Mouse (Mus musculus): Measurements from ENCODE around the gene Cfp.

The Cfp gene

DNA sequence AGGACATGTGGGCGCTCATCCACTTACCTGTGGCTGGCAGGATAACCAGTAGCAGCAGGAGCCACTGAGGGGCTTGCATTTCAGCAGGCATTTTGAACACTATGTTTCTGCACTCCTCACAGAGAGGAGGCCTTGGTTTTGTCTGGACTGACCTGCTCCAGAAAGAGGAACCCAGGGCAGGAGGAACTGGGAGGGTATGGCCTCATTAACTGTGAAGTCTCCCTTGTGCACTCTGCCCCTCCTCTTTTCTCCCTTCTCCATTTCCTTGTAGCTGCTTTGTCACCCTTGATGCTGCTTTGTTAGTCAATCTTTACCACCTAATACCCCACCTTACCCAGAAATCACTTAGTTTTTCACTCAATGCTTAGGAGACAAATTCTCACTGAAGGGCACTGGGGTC lies at the start of gene Cfp:
TSS of gene Cfp (minus strand) at position 192 of the 400 bp plus-strand sequence.
- no peak for DNase-seq

DNA sequence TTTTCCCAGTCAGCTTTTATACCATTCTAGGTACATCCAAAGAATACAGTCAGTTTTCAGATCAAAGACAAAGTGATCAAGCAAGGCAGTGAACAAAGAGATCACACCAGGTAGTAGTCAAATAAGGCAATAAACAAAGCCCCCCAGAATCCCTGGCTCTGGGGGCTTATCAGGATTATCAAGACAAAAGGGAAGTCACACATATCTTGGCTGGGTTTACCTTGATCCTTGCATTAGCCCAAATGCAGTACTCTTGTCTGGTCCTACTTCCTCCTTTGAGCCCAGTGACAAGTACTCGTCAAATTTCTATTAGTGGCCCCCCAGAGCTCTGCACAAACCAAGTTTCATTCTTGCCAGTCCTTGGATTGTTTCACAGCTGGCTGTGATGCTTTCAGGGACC lies 49.5 kb upstream of the Cfp start:
- no peak for DNase-seq

DNA sequence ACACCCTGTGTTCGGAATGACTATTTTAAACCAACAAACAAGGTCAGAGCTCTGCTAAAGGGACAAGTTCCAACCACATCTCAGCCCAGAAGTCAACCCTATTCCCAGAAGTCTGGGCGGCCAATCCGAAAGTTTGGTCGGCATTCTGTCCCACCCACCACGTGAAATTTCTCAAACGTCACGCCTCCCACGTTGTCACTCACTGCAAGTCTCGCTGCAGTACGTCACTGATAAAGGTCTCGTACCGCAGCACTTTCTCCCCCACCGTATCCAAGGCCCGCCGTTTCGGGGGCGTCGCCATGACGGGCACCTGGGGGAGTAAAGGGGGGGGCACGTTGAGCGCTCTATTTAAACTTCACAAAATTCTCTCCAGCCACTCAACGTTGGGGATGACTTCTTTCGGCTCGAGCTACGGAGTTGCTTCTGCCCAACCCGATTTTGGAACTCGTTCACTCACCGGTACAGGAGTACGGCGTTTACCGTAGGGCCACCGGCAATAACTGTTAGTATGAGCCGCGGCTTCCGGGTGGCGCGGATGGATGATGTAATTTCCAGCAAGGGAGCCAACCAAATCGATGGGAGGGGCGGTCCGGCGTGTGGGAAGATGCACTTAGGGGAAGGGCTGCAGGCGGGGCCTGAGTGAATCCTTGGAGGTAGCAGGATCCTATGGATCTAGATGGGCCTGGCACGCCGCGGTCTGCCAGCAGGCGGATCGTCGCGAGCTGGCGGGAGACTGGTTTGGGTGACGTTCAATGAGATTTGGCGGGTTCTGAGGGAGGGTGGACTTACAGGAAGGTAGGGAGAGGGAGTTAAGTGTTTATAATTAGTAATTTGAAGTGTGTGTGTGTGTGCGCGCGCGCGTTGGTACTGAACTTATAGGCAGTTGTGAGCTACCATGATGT lies 30.4 kb upstream of the Cfp start, which contains the start of gene Uxt:
TSS of gene Uxt (minus strand) at position 541 of the 902 bp plus-strand sequence.
- peak; percentile 87 for DNase-seq

DNA sequence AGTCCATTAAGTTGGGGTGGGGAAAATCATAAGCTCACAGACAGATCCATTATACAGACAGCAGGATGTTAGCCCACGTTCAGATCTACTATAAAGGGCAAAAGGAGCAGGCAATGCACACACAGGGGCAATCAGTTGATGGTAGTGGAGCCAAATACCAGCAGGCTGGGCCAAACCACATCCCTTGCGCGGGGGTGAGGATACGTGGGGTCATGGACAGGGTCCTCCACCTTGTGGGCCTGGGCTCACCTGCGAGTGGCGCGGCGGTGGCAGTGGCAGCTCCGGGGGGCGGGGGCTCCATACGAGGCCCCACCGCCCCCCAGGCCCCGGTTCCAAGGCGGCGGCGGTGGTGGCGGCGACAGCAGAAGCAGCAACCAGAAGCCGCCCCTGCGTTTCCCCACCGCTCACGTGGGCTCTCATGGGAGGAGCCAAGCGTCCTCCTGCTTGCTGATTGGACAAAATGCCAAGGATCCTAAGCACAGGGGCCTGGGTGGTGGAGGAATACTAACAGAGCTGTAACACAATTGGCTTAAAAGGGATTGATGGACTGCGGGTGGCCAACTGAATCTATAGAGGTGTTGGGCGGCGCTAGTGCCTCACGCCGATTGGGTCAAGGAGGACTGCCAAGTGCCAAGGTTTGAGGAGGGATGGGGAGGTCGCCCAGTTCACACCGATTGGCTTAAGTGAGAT lies 19.0 kb upstream of the Cfp start, which contains the start of gene Elk1:
TSS of gene Elk1 (minus strand) at position 418 of the 690 bp plus-strand sequence.
- peak; percentile 78 for DNase-seq

DNA sequence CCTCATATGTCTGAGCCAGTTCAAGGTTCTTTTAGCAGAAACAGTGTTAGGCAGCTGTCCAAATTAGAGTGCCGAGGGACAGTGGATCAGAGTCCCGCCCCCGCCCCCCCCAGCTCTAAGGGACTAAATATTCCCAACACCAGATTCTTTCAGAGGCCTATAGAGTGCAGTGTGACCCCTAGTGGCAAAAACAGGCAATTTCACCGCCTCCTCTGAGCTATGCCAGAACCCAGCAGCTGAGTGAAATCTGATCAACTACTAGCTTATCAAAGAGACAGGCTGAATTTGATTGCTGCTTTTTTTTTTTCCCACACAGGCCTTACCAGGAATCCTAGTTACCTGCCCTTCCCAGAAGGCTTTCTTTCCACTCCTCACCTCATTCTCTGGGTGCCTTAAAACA lies 14.7 kb upstream of the Cfp start:
- peak; percentile 59 for DNase-seq

DNA sequence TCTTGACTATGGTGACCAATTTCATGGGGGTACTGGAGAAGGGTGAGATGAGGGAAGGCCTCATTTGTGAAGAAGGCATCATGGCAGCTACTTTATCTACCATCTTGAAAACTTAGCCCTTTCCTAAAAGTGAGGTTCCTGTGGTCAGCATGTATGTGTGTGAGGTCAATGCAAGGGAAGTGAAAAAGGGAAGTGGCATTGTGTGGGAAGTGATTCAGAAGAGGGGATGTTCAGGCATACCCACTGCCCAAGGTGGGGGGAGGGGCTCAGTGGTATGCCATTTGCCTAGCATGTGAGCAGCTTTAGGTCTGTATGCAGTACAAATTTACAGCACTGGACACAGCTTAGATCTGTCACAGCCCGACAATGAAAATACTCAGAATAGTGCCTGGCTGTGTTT lies 608 bp upstream of the Cfp start:
- peak; percentile 22 for DNase-seq

DNA sequence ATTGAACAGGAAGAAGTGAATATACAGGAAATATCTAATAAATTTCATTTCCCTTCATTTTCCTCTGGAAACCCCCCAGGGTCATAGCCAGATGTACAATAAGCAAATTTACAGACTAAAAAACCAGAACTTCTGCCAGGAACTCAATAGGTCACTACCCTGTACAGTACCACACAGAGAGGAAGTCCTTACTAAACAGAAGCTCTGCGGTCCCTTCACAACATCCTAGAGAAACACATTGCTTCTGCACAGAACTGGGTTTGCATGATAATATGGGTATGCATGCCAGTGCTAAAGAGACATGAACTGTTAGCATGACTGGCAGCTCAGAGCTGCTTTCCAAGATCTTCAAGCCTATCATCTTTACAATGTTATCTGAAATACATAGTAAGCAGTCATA lies 1.5 kb downstream of the Cfp start:
- DNase-seq = no peak

DNA sequence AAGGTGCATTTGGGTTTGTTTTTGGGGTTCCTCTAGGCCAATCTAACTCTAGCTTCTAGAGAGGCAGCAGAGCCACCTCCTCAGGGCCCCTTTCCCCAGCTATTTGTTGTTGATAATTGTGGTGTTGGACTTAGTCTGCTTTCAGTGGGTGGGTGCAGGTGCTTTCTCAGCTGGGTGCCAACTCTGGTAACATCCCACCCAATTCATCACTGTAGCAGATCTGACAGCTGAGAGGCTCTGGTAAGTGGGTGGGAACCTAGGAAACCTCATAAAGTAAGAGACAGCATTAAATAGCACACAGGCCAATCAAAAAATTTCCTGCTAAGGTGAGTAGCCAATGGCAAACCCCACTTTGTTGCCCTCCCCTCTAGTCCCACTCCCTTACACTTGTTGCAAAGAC lies 6.4 kb downstream of the Cfp start:
- no peak for DNase-seq

DNA sequence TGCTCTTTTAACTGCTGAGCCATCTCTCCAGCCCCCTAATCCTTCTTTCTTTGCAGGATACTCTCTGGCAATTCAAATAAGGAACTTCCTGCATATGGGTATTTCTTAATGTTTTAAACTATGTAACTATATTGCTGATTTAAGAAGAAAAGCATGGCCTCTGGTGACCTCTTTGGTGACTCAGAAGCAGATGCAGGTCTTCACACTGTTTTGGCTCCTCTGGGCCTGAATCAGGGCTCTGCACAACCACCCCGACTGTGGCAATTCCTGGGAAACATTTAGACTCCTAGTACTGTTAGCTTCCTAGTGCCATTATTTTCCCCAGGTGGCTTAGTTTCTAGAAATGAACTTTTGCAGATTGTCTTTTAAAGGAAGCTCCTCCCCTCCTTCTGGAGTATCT lies 7.8 kb downstream of the Cfp start:
- DNase-seq = no peak

DNA sequence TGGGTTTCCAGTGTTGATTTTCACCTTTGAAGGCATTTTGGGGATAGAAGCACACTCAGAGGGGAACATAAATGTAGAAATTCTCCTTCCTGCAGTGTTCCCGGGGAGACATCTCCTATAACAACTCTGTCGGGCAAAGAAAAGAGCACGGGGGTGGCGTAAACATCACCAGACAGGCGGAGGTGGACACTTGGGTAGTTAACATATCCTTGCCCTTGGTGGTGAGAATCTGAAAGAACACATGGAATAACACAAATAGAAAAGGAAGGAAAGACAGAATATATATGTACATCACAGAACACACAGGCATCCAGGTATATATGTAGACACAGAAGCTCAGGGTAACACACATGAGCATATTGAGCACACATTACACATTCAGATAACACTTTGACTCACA lies 10.0 kb downstream of the Cfp start:
- DNase-seq = no peak

DNA sequence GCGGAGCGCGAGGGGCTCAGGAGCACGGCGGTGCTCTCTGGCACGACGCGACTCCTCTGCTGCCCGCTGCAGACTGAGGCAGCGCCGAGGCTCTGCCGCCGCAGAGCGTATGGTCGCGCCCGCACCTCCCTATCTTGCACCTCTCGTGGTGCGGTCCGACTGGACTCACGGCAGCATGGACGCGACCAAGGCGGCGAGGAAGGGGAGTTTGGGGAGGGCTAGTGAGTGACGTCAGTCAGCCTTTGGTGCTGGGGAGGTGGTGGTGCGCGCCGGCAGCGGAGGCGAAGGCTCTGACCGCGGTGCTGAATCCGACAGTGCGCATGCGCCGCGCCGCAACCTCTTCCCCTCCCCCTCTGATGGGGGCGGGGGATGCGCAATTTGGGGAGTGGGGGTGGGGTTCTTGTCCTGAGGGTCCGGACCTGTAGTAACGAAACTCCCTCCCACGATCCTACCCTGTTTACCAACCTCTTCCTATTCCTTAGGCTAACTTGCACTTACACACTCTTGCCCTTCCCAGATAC lies 10.5 kb downstream of the Cfp start, which contains the start of gene Syn1:
TSS of gene Syn1 (minus strand) at position 161 of the 521 bp plus-strand sequence.
- peak; percentile 77 for DNase-seq

DNA sequence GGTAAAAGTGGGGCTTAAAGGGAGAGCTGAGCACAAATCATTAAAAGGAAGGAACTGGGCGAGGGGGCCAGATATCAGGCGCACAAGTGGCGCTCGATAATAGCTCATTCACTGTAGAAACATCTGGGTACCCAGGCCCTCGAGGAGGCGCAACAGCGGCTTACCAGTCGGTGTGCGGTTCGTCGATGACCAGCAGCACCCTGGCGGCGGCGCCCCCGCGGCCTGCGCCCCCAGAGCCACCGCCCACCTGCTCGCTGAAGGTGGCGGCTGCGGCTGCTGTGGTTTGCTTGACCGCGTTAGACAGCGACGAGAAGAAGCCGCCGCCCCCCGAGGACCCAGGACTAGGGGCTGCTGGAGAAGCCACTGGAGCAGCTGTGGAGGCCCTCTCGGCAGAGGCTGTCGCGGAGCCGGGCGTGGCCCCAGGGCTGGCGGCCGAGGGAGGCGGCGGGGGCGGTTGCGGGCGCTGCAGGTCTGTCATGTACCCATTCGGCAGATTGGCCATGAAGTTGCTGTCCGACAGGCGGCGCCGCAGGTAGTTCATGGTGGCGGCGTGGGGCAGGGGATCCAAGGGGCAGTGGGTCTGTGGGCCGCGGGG lies 11.0 kb downstream of the Cfp start:
- no peak for DNase-seq

DNA sequence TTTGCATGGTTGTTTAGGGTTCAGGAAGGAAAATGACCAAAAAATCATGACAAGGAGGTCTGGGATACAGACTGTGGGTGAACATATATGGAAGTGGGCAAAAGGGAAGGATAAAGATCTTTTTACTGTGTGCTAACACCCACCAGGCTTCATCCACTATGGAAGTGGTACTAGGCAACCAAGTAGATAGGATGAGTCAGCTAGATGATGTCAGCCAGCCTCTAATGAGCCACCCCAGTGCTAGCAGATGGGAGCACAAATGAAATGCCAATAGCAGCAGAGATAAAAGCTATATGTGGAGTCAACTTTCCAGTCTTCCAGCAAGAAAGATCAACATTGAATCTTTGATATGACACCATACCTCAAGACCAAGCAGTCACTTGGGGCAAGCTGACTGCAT lies 16.3 kb downstream of the Cfp start:
- DNase-seq = no peak

DNA sequence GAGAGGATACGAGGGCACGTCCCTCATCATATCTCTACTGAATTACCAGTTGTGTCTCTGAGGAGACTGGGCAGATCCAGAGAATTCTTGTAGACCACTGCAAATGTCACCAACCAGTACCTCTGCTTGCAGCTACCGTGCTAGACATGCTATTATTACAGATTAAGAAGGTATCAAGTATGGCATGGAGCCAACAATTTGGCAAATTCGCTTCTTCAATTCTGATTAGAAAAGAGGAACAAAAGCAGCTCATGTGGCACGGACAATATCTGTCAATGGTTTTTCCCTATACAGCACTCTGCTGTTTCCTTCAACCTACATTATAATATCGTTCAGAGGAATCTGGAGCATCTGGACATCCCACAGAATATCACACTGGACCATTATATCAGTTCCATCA lies 17.6 kb downstream of the Cfp start:
- no peak for DNase-seq

DNA sequence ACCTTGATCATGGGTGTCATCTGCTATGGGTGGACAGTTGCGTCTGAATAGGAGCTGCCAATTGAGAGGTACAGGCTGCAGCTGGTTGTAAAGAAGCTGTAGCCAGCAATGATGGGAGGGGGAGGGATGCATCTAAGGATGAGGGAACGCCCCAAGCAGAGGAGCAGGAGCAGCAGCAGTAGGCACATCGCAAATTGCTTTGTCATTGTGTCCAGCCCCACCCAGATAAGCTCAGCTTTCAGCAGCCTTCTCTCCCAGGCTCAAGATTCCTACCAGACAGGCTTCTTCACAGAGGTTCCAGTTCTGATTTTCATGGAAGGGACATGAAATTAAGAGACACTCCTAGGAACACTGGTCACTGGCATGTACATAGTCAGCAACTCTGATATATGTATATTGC lies 21.3 kb downstream of the Cfp start:
- DNase-seq = no peak
